Mouse (Mus musculus): ENCODE measurements around the gene Cops8. TPM values are rescaled to one million over a fixed set of nuclear protein-coding genes. Genes with fewer than 3 reads are reported as not detected.

Gene Cops8
- 39.8 and 58.0 TPM in 2 replicates for polyA plus RNA-seq (2012; rRNA removed)

DNA sequence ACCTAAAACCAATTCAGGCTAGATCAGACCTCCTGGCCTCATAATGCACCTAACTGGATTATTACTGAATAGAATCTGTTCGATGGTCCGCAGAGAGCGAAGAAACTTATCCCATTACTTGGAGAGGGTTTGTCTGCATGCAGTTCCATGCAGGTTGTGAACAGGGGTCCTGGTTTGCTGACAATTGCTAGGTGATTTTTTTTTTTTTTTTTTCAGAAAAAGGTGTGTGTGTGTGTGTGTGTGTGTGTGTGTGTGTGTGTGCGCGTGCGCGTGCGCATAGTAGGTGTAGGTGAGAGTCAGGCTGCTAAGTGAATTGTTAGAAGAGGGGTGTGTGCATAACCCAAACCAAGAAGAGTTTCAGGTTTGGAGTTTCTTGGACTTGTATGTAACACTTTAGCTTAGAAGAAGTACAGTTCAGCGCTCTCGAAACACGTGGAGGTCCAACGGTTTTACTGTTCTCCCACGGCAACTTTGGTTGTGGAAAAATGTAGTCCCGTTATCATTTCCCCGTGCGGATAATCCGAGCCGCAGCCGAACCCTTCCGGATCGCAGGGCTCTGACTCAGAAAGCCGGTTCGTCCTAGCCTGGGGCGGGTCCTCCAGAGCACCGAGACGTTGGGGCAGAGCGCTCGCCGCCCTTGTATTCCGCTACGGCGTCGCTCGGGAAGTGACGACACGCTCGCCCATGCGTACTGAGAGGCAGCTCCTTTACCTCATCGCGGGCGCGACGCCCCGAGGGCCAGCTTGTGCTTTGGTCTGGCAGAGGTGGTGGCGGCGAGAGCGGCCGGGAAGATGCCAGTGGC lies at the start of gene Cops8:
TSS of gene Cops8 (plus strand) at position 223 of the 802 bp plus-strand sequence.
- Histone ChIP-seq H3K4me3 (replicated peaks; ENCODE audit: extremely low read depth, low read depth, low read length) (peak within 1 kb of the TSS; percentile 91), H3K4me1 (ENCODE audit: control insufficient read depth, insufficient read depth, low read length) (no peaks in the 10 kb centered on the region; the same call in 1 of the 2 replicates)
- WGBS, result 4% methylated on average over 48 of the region's 48 CpGs
- peak; percentile 96 for DNase-seq
- no peak for TF ChIP-seq CTCF (IDR thresholded peaks at IDR 0.05; ENCODE audit: insufficient read depth, low read length)
- peak; percentile 84; the same call in 1 of the 2 replicates for TF ChIP-seq POLR2A (IDR thresholded peaks at IDR 0.05; ENCODE audit: borderline replicate concordance, extremely low read depth, low read depth, low read length)

DNA sequence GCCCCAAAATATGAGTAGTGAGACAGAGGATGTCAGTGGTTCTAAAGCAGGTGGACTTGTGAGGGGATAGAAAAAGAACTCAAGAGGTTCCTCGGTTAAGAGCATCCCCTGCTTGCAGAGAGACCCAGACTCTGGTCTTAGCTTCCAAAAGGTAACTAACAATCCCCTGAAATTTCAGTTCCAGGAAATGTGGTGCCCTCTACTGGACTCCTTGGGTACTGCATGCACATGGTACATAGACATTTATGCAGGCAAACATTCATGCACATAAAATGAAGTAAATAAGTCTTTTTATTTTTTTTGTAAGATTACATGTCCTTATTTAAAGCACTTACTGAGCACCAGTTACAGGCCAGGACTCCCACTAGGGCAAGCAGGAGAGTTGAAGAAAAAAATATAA lies 45.6 kb upstream of the Cops8 start:
- H3K4me1 ChIP-seq (ENCODE audit: control insufficient read depth, insufficient read depth, low read length), result no peaks in the 10 kb centered on the region
- WGBS, result 90% methylated on average over 1 of the region's 1 CpGs

DNA sequence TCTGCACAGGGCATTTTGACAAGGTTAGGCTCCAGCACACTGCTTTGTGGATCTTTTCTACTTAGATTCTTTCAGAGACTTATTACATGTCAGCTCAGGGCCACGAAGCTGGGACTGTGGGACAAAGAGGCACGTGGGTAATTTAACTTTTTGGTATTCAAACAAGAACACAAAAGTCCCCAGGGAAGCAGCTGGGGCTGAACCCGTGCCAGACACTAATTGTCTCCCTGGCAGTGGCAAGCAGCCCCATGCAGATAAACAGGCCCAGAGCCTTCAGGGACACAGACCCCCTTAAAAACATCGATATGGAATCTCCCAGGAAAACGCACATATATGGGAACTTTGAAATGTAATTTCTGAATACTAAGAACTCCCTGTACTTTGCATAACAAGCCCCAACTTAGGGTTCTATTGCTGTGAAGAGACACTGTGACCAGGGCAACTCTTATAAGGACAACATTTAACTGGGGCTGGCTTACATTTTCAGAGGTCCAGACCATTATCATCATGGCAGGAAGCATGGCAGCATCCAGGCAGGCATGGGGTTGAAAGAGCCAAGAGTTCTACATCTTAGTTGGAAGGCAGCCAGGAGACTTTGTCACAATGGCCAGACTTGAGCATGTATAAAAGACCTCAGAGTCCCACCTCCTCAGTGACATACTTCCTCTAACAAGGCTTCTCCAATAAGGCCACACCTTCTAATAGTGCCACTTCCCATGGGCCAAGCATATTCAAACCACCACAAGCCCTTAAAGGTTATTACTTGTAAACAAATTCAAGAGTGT lies 41.6 kb upstream of the Cops8 start:
- Histone ChIP-seq H3K4me1 (ENCODE audit: control insufficient read depth, insufficient read depth, low read length) (no peaks in the 10 kb centered on the region), H3K4me3 (replicated peaks; ENCODE audit: extremely low read depth, low read depth, low read length) (no peak overlapping the region)
- TF ChIP-seq CTCF (IDR thresholded peaks at IDR 0.05; ENCODE audit: insufficient read depth, low read length) (no peak), POLR2A (IDR thresholded peaks at IDR 0.05; ENCODE audit: borderline replicate concordance, extremely low read depth, low read depth, low read length) (no peak)
- DNase-seq, result no peak
- 62% methylated on average over 5 of the region's 5 CpGs for WGBS

More for the DNA sequence above, 45.6 kb upstream of the Cops8 start:
- DNase-seq, result no peak
- H3K4me3 ChIP-seq (replicated peaks; ENCODE audit: extremely low read depth, low read depth, low read length), result no peak overlapping the region
- TF ChIP-seq CTCF (IDR thresholded peaks at IDR 0.05; ENCODE audit: insufficient read depth, low read length), result no peak
- no peak for TF ChIP-seq POLR2A (IDR thresholded peaks at IDR 0.05; ENCODE audit: borderline replicate concordance, extremely low read depth, low read depth, low read length)

DNA sequence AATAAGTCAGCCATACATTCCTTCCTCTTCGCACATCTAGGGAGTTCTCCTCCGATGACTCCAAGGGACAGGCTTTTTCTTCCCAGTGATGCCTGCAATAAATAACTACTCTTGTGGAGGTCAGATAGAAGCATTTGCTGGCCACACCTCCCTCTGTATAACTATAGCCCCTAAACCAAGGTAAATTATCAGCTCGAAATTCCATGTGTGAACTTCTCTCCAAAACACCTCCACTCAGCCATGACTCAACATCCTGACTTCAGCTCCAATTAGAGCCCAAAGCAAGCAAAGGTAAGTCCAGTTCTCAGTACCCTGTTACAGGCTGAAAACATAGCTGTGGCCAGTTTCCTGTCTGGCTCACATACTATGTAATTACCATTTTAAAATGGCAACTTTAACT lies 38.8 kb upstream of the Cops8 start:
- DNase-seq, result no peak
- 78% methylated on average over 3 of the region's 3 CpGs for WGBS
- no peak overlapping the region for H3K4me3 ChIP-seq (replicated peaks; ENCODE audit: extremely low read depth, low read depth, low read length)
- TF ChIP-seq CTCF (IDR thresholded peaks at IDR 0.05; ENCODE audit: insufficient read depth, low read length), result no peak
- no peak for TF ChIP-seq POLR2A (IDR thresholded peaks at IDR 0.05; ENCODE audit: borderline replicate concordance, extremely low read depth, low read depth, low read length)
- no peaks in the 10 kb centered on the region for H3K4me1 ChIP-seq (ENCODE audit: control insufficient read depth, insufficient read depth, low read length)

DNA sequence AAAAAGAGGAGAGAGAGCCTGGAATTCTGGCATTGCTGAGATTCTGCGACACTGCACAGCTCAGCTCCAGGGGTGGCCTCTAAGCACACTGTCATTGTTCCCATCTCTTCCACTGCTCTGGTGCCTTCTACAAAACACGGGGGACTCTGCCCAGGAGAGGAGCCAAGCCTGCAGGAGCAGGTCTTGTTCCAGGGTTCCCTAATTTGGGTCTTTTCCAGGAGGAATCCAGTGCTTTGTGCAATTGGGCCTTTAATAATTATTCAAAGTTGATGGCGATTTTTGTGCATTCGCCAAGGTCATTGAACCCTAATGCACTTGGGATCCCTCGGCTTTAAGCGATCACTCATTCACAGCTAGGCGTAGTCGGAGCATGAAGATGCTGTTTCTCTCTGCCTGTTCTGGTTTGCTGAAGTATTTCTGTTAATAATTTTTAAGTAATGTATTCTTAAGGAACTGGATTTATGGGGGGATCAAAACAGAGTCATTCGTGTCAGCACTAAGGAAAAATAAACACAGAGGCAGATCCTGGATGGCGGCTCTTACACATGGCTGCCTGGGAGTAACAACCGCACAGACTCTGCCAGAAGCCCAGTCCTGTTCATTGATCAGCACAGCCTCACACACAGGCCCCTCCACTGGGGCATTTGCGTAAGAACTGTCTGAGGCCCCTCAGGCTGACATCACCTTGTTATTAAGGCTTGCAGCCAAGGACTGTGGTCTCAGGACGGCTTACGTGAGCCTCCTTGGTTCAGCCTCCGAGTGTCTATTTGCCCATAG lies 35.9 kb upstream of the Cops8 start:
- DNase-seq, result no peak
- Histone ChIP-seq H3K4me3 (replicated peaks; ENCODE audit: extremely low read depth, low read depth, low read length) (no peak overlapping the region), H3K4me1 (ENCODE audit: control insufficient read depth, insufficient read depth, low read length) (no peaks in the 10 kb centered on the region)
- whole genome bisulfite sequencing, result 71% methylated on average over 15 of the region's 15 CpGs
- no peak for TF ChIP-seq CTCF (IDR thresholded peaks at IDR 0.05; ENCODE audit: insufficient read depth, low read length)
- TF ChIP-seq POLR2A (IDR thresholded peaks at IDR 0.05; ENCODE audit: borderline replicate concordance, extremely low read depth, low read depth, low read length), result no peak

DNA sequence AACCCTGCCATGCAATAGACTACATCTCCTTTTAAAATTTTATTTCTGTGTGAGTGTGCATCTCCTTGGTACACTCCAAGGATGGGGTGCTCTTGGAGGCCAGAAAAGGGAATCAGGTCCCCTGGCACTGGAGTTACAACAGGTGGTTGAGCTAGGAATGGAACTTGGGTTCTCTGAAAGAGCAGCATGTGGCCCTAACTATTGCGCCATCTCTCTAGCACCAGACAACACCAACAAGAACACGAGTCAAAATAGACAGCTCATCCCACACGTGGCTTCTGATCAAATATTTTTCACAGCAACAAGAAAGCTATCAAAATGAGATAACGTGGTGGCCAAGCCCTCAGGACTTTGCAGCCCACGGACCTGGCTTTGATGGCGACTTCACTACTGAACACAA lies 28.9 kb upstream of the Cops8 start:
- no peak for DNase-seq
- TF ChIP-seq CTCF (IDR thresholded peaks at IDR 0.05; ENCODE audit: insufficient read depth, low read length) (no peak), POLR2A (IDR thresholded peaks at IDR 0.05; ENCODE audit: borderline replicate concordance, extremely low read depth, low read depth, low read length) (no peak)
- 79% methylated on average over 6 of the region's 6 CpGs for WGBS

DNA sequence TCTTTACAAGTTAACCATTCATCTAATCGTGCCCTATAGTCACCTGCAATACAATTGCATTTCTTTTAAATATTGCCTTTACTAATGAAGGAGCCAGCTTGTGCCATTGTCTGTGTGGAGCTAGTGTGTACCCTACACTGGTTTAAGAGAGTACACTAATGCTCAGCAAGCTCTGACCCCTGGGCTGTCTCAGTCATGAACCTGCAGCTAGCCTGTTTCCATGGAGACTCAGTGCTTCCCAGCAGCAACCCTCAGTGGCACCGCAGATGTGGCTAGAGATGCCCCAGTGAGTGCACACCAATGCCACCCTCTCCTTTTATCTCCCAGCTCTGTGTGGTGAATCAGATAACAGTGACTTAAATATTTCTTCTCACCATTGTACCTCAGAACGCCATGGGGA lies 27.9 kb upstream of the Cops8 start:
- no peak for DNase-seq
- H3K4me3 ChIP-seq (replicated peaks; ENCODE audit: extremely low read depth, low read depth, low read length), result no peak overlapping the region
- no peaks in the 10 kb centered on the region for H3K4me1 ChIP-seq (ENCODE audit: control insufficient read depth, insufficient read depth, low read length)
- no peak for TF ChIP-seq POLR2A (IDR thresholded peaks at IDR 0.05; ENCODE audit: borderline replicate concordance, extremely low read depth, low read depth, low read length)
- no peak for TF ChIP-seq CTCF (IDR thresholded peaks at IDR 0.05; ENCODE audit: insufficient read depth, low read length)
- WGBS, result 71% methylated on average over 3 of the region's 3 CpGs

More for the DNA sequence above, 28.9 kb upstream of the Cops8 start:
- Histone ChIP-seq H3K4me1 (ENCODE audit: control insufficient read depth, insufficient read depth, low read length) (no peaks in the 10 kb centered on the region), H3K4me3 (replicated peaks; ENCODE audit: extremely low read depth, low read depth, low read length) (no peak overlapping the region)

DNA sequence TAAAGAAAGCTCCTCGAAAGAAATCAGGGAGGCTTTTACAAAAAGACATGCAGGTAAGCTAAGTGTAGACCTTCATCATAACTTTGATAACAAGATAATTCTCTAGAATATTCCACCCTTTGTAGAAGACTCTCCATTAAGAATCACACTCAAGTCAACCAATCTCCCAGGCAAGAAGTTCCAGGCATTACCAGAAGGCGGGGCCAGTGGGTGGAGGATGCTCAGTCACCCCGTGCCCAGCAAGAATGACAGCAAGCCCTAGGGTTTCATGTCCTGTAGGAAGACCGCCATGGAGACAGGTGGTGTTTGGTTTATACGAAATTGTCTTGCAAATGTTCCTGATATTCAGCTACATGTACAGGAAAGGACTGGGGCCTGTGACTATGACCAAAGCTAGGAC lies 25.4 kb upstream of the Cops8 start:
- Histone ChIP-seq H3K4me3 (replicated peaks; ENCODE audit: extremely low read depth, low read depth, low read length) (no peak overlapping the region), H3K4me1 (ENCODE audit: control insufficient read depth, insufficient read depth, low read length) (no peaks in the 10 kb centered on the region)
- 84% methylated on average over 5 of the region's 5 CpGs for WGBS
- no peak for TF ChIP-seq CTCF (IDR thresholded peaks at IDR 0.05; ENCODE audit: insufficient read depth, low read length)
- TF ChIP-seq POLR2A (IDR thresholded peaks at IDR 0.05; ENCODE audit: borderline replicate concordance, extremely low read depth, low read depth, low read length), result no peak
- no peak for DNase-seq

DNA sequence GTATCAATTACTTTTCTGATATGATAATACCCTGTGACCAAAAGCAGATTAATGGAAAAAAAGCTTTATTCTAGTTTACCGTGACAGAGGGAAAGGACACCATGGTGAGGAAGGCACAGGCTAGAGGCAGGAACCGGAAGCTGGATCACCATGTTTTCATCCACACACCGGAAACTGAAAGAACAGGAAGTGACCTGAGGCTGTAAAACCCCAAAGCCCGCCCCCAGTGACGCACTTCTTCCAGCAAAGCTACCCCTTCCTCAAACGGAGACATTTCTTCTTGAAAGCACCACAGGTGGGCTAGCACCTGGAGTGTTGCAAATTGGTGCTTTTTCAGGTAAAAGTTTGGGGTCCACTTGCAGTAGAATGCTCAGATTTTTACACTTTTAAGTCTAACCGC lies 20.1 kb upstream of the Cops8 start:
- Histone ChIP-seq H3K4me3 (replicated peaks; ENCODE audit: extremely low read depth, low read depth, low read length) (no peak overlapping the region), H3K4me1 (ENCODE audit: control insufficient read depth, insufficient read depth, low read length) (no peaks in the 10 kb centered on the region)
- 67% methylated on average over 7 of the region's 7 CpGs for WGBS
- no peak for TF ChIP-seq CTCF (IDR thresholded peaks at IDR 0.05; ENCODE audit: insufficient read depth, low read length)
- TF ChIP-seq POLR2A (IDR thresholded peaks at IDR 0.05; ENCODE audit: borderline replicate concordance, extremely low read depth, low read depth, low read length), result no peak
- DNase-seq, result no peak

Data from lung, adult 2 months (tissue).